Mouse (Mus musculus): ENCODE results near the gene Parp3.

Parp3 gene

DNA sequence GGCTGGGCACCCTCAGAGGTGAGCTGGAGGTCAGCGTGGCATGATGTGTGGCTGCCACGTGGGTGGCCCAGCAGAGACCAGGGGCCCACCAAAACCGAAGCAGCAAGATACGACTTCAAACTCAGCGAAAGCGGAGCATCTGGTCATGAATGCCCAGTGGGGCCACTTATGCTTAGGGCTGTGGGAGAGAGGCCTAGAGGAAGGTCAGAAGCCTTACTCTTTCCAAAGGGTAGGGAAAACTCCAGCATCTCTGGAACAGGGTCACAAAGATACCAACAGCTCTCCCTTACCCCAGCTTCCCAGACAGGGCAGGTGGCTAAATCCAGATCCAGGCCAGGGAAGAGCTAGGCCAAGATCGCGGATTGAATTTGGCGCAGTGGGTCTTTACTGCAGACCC is 19.6 kb downstream of the Parp3 start:
- DNase-seq (ENCODE audit: low read depth, low spot score): no peak

GRCm38 (mm10) chr9:106456325-106457162 is 20.2 kb downstream of the Parp3 start:
- DNase-seq (ENCODE audit: low read depth, low spot score): no peak

DNA sequence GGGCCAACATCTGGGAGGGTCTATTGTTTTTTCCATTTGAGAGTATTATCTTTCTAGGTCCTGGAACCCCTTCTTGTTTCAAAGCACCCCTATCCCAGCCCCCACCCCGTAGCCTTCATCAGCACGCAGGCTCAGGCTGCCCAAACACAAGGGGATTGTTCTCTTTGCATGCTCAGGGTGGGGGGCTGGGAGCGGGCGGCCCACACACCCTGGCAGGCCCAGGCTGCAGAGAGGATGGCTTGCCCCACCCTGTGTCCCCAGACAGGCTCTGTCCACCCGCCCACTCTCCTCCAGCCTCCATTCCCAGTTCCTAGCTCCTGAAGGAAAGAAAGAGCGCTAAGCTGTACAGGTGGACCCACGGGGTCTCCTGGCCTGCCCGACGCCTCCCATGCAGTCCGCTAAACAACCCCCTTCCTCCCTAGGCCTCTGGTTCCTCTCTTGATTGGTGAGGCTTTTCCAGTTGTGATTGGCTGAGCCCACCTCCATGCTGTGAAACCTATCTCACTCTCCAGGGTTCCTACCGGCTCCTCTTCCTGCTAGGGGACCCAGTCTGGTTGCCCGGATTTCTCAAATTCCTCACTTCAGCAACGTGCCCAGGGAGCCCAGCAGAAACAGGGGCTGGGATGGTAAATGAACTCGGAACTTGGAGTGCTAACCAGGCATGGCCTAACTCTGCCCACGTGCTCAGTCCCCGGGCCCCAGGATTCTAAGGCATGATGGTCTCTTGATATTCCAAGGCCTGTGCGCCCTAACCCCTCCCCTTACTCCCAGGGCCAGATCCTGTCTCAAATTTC is 21.7 kb downstream of the Parp3 start:
- peak; percentile 63 for DNase-seq (ENCODE audit: low read depth, low spot score)

- no peak for DNase-seq (ENCODE audit: low read depth, low spot score)
These were observed 22.5 kb downstream of the Parp3 start for GRCm38 (mm10) chr9:106454071-106454761.

- DNase-seq (ENCODE audit: low read depth, low spot score): no peak
These were observed 23.3 kb downstream of the Parp3 start, which contains the start of gene Pcbp4 for GRCm38 (mm10) chr9:106453271-106454070. Gene Pcbp4, plus strand, starts transcription at chr9:106453291.

GRCm38 (mm10) chr9:106452821-106453220 is 23.9 kb downstream of the Parp3 start:
- DNase-seq (ENCODE audit: low read depth, low spot score): no peak

DNA sequence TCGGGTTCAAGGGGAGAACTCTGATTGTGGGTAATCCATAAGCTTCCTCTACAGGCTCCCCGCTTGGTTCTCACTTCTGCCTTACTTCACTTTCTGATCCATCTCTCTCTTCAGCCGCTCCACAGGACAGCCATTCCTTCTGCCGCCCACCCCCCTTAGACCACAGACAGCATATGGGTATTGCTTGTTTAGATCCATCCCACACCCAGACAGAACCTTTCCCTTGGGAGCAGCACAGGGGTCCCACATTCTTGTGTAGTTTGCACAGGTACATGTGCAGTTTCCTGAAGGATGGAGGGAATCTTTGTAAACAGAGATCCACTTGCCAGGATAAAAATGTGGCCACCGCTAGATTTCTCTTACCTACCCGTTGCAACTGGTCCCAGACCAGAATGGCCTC is 24.4 kb downstream of the Parp3 start:
- DNase-seq (ENCODE audit: low read depth, low spot score): no peak

GRCm38 (mm10) chr9:106451899-106452298 is 24.9 kb downstream of the Parp3 start:
- DNase-seq (ENCODE audit: low read depth, low spot score): no peak

DNA sequence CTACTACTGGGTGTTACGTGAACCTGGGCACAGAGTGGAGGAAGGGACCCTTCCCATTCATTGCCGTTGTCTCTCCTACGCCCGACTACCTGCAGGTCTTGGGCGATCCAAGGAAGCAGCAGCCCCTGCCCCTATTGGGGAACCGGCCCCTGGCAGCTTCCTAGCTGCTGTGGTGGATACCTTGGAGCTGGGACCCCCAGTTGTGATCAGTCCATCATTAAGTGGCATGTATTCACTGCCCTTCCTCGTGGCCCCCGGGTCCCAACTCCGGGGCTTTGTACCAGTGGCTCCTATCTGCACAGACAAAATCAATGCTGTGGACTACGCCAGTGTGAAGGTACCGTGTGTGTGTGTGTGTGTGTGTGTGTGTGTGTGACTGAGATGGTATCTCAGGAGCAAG is 25.5 kb downstream of the Parp3 start:
- no peak for DNase-seq (ENCODE audit: low read depth, low spot score)

DNA sequence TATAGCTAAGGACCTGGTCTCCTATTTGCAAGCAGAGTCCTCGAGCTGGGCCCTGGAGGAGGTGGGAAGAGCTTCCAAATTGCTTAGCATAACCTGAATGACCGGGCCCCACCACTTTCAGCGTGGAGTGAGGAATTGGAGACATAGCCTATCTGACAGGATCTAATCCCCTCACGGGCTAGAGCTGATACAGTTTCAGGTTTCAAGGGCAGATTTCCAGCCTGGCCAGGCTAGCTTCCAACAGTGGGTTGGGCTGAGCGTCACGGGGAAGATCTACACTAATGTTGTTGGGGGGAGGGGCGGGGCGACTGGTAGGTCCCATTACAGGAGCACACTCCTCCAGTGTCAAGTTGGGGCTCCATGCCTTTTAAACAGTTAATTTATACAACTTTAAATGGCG is 26.1 kb downstream of the Parp3 start:
- DNase-seq (ENCODE audit: low read depth, low spot score): no peak

- DNase-seq (ENCODE audit: low read depth, low spot score): no peak
These were observed 26.8 kb downstream of the Parp3 start for GRCm38 (mm10) chr9:106449947-106450346.

DNA sequence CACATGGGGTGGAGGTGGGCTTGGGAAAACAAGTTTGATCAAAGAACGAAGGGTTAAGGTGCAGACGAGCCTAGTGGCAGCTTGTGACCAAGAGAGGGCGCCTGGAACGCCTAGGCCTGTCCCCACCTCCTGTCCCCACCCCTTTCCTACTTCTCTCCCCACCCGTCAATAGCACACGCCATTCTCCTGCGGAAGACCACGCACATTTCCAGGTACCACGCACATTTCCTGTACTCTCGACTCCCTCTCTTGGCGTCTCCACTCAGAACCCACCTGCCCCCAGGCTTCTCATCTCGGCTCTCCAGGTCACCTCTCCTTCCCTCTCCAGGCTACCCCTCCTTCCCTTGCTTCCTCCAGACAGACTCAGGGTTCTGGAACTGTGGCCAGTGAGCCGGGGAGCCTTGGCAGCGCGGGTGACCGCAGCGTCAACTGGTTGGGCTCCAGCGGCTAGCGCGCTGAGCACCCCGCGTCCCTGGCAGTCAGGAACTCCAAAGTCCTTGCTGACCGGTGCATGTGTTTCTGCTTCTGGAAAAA is 28.2 kb downstream of the Parp3 start:
- DNase-seq (ENCODE audit: low read depth, low spot score): no peak

DNA sequence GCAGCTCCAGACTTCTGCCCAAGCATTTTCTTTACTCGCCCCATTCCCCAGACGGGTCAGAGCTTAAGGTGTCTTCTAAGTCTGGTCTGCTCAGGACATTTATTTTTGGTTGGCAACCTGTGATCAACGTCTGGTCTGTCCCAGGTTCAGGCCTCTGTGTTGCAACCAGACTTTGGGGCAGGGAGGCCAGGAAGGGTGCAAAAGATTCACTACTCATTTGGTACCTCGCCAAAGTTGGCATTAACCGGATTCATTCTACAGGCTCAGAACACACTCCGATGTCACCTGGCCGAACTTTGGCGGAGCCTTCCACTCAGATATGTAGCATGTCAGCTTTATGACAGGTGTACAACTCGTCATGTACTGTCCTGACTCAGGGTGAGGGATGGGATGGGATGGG is 28.8 kb downstream of the Parp3 start:
- no peak for DNase-seq (ENCODE audit: low read depth, low spot score)

GRCm38 (mm10) chr9:106447348-106447747 is 29.4 kb downstream of the Parp3 start, which contains the start of the genes Abhd14b and Abhd14a:
Gene Abhd14b, plus strand, starts transcription at chr9:106447459.
Gene Abhd14a, minus strand, starts transcription at chr9:106447678.
- DNase-seq (ENCODE audit: low read depth, low spot score): peak; percentile 91

DNA sequence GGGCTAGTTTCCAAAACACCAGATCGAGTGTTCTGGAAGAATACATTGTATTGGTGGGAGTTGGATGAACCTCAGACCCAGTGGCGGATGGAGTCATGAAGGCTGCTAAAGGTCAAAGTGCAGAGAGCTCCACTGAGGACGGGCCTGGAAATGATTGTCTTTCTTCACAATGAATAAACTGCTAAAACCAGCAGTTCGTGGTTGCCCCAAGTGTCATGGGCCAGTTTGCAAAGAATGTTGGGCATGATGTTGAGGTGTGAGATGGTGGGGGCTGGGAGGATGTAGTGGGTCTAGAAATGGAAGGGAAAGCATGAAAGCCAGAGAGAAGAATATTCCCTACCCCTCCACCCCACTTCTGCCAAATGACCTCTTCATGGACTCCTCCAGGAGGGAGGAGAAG is 31.9 kb downstream of the Parp3 start:
- DNase-seq (ENCODE audit: low read depth, low spot score): no peak

DNA sequence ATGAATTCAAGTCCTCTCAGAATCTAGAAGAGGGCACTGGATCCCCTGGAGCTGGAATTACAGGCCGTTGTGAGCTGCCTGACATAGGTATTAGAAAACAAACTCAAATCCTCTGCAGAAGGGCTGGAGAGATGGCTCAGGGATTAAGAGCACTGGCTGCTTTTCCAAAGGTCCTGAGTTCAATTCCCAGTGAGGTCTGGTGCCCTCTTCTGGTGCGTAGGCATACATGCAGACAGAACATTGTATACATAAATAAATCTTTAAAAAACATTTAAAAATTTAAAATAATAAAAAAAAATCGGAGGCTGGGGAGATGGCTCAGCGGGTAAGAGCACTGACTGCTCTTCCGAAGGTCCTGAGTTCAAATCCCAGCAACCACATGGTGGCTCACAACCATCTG is 34.1 kb downstream of the Parp3 start:
- no peak for DNase-seq (ENCODE audit: low read depth, low spot score)

DNA sequence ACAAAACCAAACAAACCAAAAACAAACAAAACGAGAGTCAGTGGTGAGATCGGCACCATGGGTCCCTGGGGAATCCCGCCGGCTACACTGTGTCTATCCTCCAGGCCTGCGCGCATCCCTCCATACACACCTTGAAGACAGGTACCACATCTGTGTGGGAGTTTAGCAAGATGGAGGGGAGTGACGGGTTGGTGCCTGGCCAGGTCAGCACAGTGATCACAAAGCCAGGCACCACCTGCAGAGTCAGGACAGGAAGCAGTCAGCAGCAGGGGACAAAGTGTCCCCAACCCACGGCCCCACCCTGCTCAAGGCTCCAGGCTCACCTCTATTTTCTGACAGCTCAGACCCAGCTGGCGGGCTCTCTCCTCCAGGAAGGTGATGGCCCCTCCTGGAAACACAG is 40.2 kb downstream of the Parp3 start:
- DNase-seq (ENCODE audit: low read depth, low spot score): no peak

DNA sequence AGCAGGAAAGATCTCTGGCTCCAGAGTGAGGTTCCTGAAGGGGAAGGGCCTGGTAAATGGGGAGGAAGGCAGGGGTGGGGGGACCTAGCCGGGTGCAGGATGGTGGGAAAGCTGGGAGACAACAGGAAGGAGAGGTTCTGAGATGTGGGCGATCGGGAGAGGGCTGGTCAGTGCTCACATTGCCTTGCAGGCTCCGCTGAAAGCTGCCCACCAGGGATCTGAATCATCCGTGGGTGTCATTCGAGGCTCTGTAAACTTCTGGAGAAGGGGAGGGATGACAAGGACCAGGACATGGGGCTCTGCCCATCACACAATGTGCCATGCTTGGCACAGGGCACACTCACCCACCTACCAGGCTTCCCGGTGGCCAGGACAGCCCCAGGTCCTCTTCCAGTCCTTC is 43.4 kb downstream of the Parp3 start:
- no peak for DNase-seq (ENCODE audit: low read depth, low spot score)

GRCm38 (mm10) chr9:106430015-106430264 is 46.8 kb downstream of the Parp3 start:
- DNase-seq (ENCODE audit: low read depth, low spot score): no peak

DNA sequence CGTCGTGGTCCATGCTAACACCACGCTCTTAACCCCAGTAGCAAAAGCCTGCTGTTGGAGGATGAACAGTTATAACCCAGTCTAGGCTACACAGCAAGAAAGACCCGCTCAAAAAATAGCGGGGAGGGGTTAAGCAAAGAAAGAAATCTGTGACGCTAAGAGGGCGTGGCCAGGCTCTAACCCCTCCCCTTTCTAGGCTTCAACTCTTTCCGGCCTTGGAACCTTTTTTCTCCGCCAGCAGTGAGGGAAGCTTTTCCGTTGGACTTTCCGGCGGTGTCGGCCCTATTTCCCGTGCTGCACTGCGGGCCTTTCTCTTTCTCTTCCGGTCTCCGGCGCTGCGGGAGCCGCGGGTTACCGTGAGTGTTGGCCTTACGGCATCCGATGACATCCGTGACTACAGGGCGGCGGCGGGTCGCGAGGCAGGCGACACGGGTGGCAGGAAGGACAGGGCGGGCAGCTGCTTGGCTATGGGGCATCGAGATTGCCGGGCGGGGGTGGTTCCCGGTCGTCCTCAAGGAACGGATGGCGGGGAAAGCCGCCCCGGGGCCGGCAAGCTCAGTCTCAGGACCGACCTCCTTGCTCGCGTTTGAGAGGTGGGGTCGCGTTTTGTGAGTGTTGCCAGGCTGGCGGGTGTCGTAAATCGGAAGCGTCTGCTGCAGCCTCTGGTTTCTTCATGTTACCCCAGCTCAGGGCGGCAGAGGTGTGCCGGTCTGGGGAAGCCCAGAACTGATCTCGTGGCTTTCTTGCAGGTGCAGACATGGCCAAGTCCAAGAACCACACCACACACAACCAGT is 47.3 kb downstream of the Parp3 start, which contains the start of gene Rpl29:
Gene Rpl29 (plus strand): TSS at position 234 of the 794 bp plus-strand sequence.
- peak; percentile 98 for DNase-seq (ENCODE audit: low read depth, low spot score)

All from forelimb bud, embryonic 11.5 days (tissue).